Mouse (Mus musculus) myocyte (in vitro differentiated cells): ENCODE measurements at regions not wholly inside any gene's neighbourhood (a gene's known extent, or its start where the extent isn't known, plus 50 kb on each side); places are given as distances from the start of the nearest gene placed in this dataset.
"Not testable (repeated sequence)": the region's sequence is repeated elsewhere in the genome, so short reads cannot be mapped to it uniquely, and the experiment has no call there.

Source experiments
- MAX ChIP-seq: IDR thresholded peaks from one replicate; pipeline ENCODE4 v1.6.1; 2011; ENCODE audit warnings: low read depth, mild to moderate bottlenecking, control low read depth
- POLR2A ChIP-seq: IDR thresholded peaks from one replicate; pipeline ENCODE4 v1.6.1; 2011; ENCODE audit warnings: low read depth, mild to moderate bottlenecking, control low read depth, moderate library complexity; ENCODE audit not compliant: insufficient read length
- USF1 ChIP-seq: IDR thresholded peaks from one replicate; pipeline ENCODE4 v1.6.1; 2011; ENCODE audit warnings: low read depth, mild to moderate bottlenecking, control low read depth, moderate library complexity

DNA sequence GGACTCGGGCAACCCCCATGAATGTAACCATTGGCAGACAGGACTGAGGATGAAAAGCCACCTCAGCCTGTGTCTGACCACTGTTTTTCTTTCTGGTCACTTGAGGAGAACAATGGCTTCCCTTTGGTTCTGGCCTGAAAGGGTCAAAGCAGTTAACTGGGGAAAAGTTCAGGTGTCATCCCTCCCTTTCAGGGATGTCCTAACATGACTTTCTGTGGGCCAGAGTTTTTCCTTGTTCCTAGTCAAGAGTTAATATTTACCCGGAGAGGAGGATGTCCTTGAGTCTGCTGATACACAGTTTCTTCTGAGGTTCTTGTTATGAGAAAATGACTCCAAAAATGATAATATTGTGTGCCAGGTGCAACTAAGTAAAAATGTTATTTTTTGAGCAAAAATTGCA lies 57.2 kb upstream of the Amn1 start:
- TF ChIP-seq USF1, POLR2A, MAX: not testable (repeated sequence)
